In the genomic region with DNA sequence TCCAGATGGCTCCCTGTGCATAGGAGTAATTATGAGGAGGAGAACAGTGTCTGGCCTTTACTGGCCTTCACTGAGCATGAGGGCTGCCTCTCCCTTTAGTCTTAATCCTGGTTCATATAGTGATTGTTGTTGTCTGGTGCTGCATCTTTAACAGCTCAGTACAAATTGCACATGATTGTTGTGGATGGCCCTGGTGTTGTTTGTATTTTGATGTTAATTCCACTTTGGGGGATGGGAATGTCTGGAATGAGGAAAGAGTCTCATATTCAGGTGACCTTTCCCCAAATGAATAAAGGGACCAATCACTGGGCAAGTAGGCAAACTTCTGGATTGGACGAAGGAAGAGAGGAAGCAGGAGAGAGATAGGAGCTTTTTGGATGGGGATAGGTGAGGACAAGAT, we compare ENCODE assay signal across 17 mouse cellular contexts.
DNase-seq lines count a peak whose midpoint lies in the region; ATAC-seq lines count a peak whose summit lies in the region.
"Had no signal": no experiment of that assay in that cellular context is flagged by ENCODE, and none has a peak within 500 bp of the region (broad histone marks: within the 10 kb centered on the region; RNA-seq: fewer than 3 reads in every experiment).

No protein-coding gene starts in this region.

- DNase-seq in ES-CJ7 (ENCODE audit: low read depth, low spot score) (peak; percentile 59), R1 (ENCODE audit: low read depth, low spot score) (peak; percentile 53), ZHBTc4 (ENCODE audit: low read depth, low spot score) (peak; percentile 74)
- DNase-seq in gastrocnemius, adult 18-20 months (ENCODE audit: low spot score) = no peak
- DNase-seq: adrenal gland, adult 2 months; adrenal gland, postnatal 10 days; adrenal gland, postnatal 36 days; B cell, adult 2 months; cerebellum, adult 11-12 months; cerebellum, adult 2 months; cerebellum, adult 9-10 months; cerebellum, postnatal 10 days; cerebellum, postnatal 25 days; forebrain, postnatal 0 days had no signal

- ATAC-seq in activated CD4-positive, CD25-positive, alpha-beta regulatory T cell, adult 4 months = no peak
- ATAC-seq: forebrain, embryonic 13.5 days; forebrain, embryonic 15.5 days; forebrain, postnatal 0 days had no signal
